Mouse (Mus musculus) limb, embryonic 12.5 days (tissue): Measurements from ENCODE around the gene Olfr462. TPM values are rescaled to one million over a fixed set of nuclear protein-coding genes. Genes with fewer than 3 reads are reported as not detected.
A peak's percentile ranks its signal among the peaks of the same experiment; 100 is the strongest.
"Not testable (repeated sequence)": the region's sequence is repeated elsewhere in the genome, so short reads cannot be mapped to it uniquely, and the experiment has no call there.

Experiments
- ATAC-seq: fragments of 200-750 bp; cut with Nextera tagmentation; 2 replicates; pipeline ENCODE4 v1.8.0; 2017; ENCODE audit warnings: low read depth, moderate TSS enrichment; ENCODE audit not compliant: insufficient number of reproducible peaks, insufficient read depth, low FRiP score, low TSS enrichment
- H3K27ac ChIP-seq: fragments of 300-500 bp; sonication (generic); 2 replicates; pipeline ENCODE4 v1.5.1; 2016; ENCODE audit warnings: mild to moderate bottlenecking, moderate library complexity
- H3K27me3 ChIP-seq: fragments of 300-500 bp; sonication (generic); 2 replicates; pipeline ENCODE4 v1.6.1; 2016; ENCODE audit warnings: mild to moderate bottlenecking, moderate library complexity
- H3K36me3 ChIP-seq: fragments of 300-500 bp; sonication (generic); 2 replicates; pipeline ENCODE4 v1.6.1; 2016; ENCODE audit warnings: mild to moderate bottlenecking, moderate library complexity
- H3K4me1 ChIP-seq: fragments of 300-500 bp; sonication (generic); replicated peaks from 2 replicates; pipeline ENCODE4 v1.6.1; 2016
- H3K4me2 ChIP-seq: fragments of 300-500 bp; sonication (generic); 2 replicates; pipeline ENCODE4 v1.6.1; 2016; ENCODE audit warnings: mild to moderate bottlenecking, moderate library complexity
- H3K4me3 ChIP-seq: fragments of 300-500 bp; sonication (generic); replicated peaks from 2 replicates; pipeline ENCODE4 v1.5.1; 2016; ENCODE audit warnings: mild to moderate bottlenecking
- H3K9ac ChIP-seq: fragments of 300-500 bp; sonication (generic); replicated peaks from 2 replicates; pipeline ENCODE4 v1.6.1; 2016; ENCODE audit warnings: mild to moderate bottlenecking, moderate library complexity
- H3K9me3 ChIP-seq: fragments of 300-500 bp; sonication (generic); 2 replicates; pipeline ENCODE4 v1.6.1; 2016; ENCODE audit warnings: mild to moderate bottlenecking, moderate library complexity
- WGBS: fragments of 180-500 bp; shearing (Covaris S2); methylation state at CpG from one replicate; pipeline ENCODE4 v1.1.7; 2016; 5-methylcytosine and 5-hydroxymethylcytosine counted together
- polyA plus RNA-seq: library from polyadenylated mRNA; unstranded; fragments of >200 nt; fragmentation: Nextera tagmentation; extraction: Ambion mirVana; gene quantifications from 2 replicates; pipeline ENCODE4 v1.2.1, GENCODE M21; 2016

Olfr462 gene
- polyA plus RNA-seq, 1 experiment from 2014 or later = not detected

GRCm38 (mm10) chr11:87879826-87880225 is 12.2 kb downstream of the Olfr462 start:
- Histone ChIP-seq H3K4me1 (peaks cover 14% of the 10 kb centered on the region; the same call in 1 of the 2 replicates), H3K9me3 (no peaks in the 10 kb centered on the region), H3K9ac (no peak overlapping the region), H3K27ac (peak overlapping the region; percentile 51; the same call in 1 of the 2 replicates), H3K4me3 (no peak overlapping the region), H3K4me2 (no peak overlapping the region), H3K36me3 (no peaks in the 10 kb centered on the region), H3K27me3 (no peaks in the 10 kb centered on the region)
- WGBS = 41% methylated on average over 9 of the region's 9 CpGs
- no peak for ATAC-seq

DNA sequence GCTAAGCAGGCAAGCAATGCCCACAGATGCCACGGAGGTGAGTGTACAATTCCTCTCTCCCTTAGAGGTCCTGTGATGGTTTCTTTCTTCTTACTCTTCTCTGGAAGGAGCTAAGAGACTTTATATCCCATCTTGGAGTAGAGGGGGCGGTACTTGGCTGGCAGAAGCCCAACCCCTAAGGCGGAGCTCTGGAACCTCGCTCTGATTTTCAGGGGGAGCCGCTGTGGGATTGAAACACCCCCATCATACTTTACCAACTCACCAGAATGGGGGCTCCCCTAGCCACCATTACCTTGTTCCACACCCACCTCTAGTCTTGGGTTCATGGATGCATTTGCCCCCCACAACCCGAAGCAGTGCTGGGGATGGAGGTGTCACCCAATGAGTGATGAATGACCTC is 16.6 kb downstream of the Olfr462 start, which contains the start of gene Epx:
TSS of gene Epx (minus strand) at position 101 of the 400 bp plus-strand sequence.
- no peak for ATAC-seq
- Histone ChIP-seq H3K36me3 (no peaks in the 10 kb centered on the region), H3K4me3 (no peak within 1 kb of the TSS), H3K27ac (no peak within 1 kb of the TSS), H3K4me1 (peaks cover 11% of the 10 kb centered on the region; the same call in 1 of the 2 replicates), H3K9ac (no peak within 1 kb of the TSS), H3K9me3 (no peaks in the 10 kb centered on the region), H3K4me2 (no peak within 1 kb of the TSS), H3K27me3 (no peaks in the 10 kb centered on the region; the same call in 1 of the 2 replicates)
- 82% methylated on average over 6 of the region's 6 CpGs for WGBS

DNA sequence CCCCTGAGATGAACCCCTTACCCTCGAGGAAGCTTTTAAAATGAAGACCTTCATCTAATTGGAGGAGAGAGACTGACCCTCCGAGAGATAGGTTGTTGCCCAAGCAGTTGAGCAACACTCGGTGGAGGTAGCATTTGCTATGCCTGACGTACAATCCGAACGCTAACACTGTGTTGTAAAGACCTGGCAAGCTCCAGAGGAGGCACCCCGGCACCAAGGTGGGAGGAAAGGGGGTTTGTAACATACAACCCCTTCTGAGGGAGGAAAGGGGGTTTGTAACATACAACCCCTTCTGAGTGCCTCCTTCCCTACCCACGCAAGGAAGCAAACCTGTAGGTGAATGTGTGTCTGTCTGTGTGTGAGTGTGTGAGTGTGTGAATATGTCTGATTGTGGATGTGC is 20.3 kb downstream of the Olfr462 start:
- WGBS = 38% methylated on average over 8 of the region's 8 CpGs
- no peaks in the 10 kb centered on the region; the same call in 1 of the 2 replicates for H3K27me3 ChIP-seq
- no peaks in the 10 kb centered on the region for H3K9me3 ChIP-seq
- H3K4me3 ChIP-seq = no peak overlapping the region
- H3K36me3 ChIP-seq = no peaks in the 10 kb centered on the region
- no peaks in the 10 kb centered on the region; the same call in 1 of the 2 replicates for H3K4me1 ChIP-seq
- no peak for ATAC-seq
- H3K27ac ChIP-seq = no peak overlapping the region
- H3K9ac ChIP-seq = no peak overlapping the region
- H3K4me2 ChIP-seq = no peak overlapping the region

- Histone ChIP-seq H3K9ac (no peak overlapping the region), H3K4me3 (no peak overlapping the region), H3K36me3 (no peaks in the 10 kb centered on the region), H3K4me1 (no peaks in the 10 kb centered on the region; the same call in 1 of the 2 replicates), H3K4me2 (no peak overlapping the region), H3K27me3 (no peaks in the 10 kb centered on the region; the same call in 1 of the 2 replicates), H3K27ac (no peak overlapping the region), H3K9me3 (no peaks in the 10 kb centered on the region)
- ATAC-seq = no peak
- WGBS = 77% methylated on average over 2 of the region's 2 CpGs
Measured at GRCm38 (mm10) chr11:87870096-87870495, 22.0 kb downstream of the Olfr462 start.

GRCm38 (mm10) chr11:87866891-87867290 is 25.2 kb downstream of the Olfr462 start:
- H3K9ac ChIP-seq, H3K27me3 ChIP-seq, H3K4me1 ChIP-seq, H3K27ac ChIP-seq, H3K4me3 ChIP-seq, H3K9me3 ChIP-seq, H3K4me2 ChIP-seq, ATAC-seq: not testable (repeated sequence)
- 94% methylated on average over 1 of the region's 2 CpGs for WGBS
- peaks cover 11% of the 10 kb centered on the region for H3K36me3 ChIP-seq

DNA sequence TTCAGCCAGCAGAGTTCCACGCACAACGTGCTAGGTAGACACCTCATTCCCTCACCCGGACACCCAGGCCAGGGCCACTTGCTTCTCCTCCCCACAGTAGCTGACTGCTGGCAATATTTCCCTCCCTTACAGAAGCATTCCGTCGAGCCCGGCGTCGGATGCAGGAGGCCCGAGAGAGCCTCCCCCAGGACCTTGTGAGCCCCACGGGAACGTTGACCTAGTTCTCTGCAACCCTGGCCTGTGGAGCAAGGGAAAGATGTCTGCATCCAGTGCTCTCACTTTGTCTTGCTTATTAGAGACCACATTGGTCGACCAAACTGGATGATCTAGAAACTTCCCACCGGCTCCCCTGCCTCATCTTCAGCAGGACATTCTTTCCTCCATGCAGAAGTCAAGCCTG is 29.3 kb downstream of the Olfr462 start:
- no peak overlapping the region for H3K9ac ChIP-seq
- ATAC-seq = no peak
- H3K4me2 ChIP-seq = no peak overlapping the region
- peaks cover 46% of the 10 kb centered on the region for H3K36me3 ChIP-seq
- H3K27me3 ChIP-seq = no peaks in the 10 kb centered on the region
- H3K4me1 ChIP-seq = no peaks in the 10 kb centered on the region
- H3K4me3 ChIP-seq = no peak overlapping the region
- no peak overlapping the region for H3K27ac ChIP-seq
- H3K9me3 ChIP-seq = no peaks in the 10 kb centered on the region
- WGBS = 94% methylated on average over 13 of the region's 13 CpGs

GRCm38 (mm10) chr11:87860426-87860825 is 31.6 kb downstream of the Olfr462 start:
- H3K9ac ChIP-seq = no peak overlapping the region
- H3K4me1 ChIP-seq = no peaks in the 10 kb centered on the region
- H3K9me3 ChIP-seq = no peaks in the 10 kb centered on the region
- ATAC-seq = no peak
- H3K27me3 ChIP-seq = no peaks in the 10 kb centered on the region
- no peak overlapping the region for H3K4me2 ChIP-seq
- 86% methylated on average over 9 of the region's 9 CpGs for WGBS
- H3K27ac ChIP-seq = no peak overlapping the region
- H3K4me3 ChIP-seq = no peak overlapping the region
- peaks cover 69% of the 10 kb centered on the region for H3K36me3 ChIP-seq

DNA sequence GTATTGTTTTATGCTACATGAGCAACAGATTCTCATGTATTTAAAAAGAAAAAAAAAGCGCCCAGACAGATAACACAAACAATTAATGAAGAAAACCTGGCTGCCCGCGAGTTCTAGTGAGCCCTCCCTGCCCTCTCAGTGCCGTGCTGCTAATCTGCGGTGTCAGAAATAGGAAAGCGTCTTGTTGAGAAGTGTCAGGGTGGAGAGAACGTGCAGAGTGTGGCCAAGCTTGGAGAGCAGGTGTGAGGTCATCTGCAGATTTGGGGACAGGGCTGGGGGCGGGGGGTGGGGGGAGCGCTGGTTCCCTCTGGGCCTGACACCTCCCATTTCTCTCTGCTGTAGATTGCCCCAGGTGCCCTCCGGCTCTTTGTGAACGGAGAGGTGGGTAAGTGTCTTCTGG is 32.8 kb downstream of the Olfr462 start:
- no peak overlapping the region for H3K4me3 ChIP-seq
- no peaks in the 10 kb centered on the region for H3K9me3 ChIP-seq
- H3K36me3 ChIP-seq = peaks cover 69% of the 10 kb centered on the region
- WGBS = 89% methylated on average over 11 of the region's 11 CpGs
- no peaks in the 10 kb centered on the region for H3K27me3 ChIP-seq
- no peak for ATAC-seq
- no peak overlapping the region for H3K27ac ChIP-seq
- H3K4me2 ChIP-seq = no peak overlapping the region
- H3K9ac ChIP-seq = no peak overlapping the region
- no peaks in the 10 kb centered on the region for H3K4me1 ChIP-seq

DNA sequence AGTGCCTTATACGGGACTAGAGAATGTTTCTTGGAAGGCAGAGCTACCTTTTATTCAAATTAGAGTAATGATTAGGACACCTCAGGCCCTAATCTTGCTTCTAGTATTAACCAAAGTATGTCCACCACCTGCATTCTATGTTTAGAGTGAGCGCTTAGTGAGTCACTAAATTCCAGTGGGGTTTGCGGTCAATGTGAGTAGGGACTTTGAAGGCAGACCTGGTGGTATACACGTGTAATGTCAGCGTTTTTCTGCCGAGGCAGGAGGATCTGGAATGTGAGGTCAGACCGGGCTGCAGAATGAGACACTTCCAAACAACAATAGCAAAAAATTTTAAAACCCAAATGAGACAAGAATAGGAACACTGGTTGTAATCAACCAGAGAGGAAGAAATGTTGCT is 37.5 kb downstream of the Olfr462 start:
- H3K4me3 ChIP-seq = no peak overlapping the region
- no peak overlapping the region for H3K4me2 ChIP-seq
- no peak overlapping the region for H3K27ac ChIP-seq
- no peaks in the 10 kb centered on the region for H3K9me3 ChIP-seq
- peaks cover 8% of the 10 kb centered on the region; the same call in 1 of the 2 replicates for H3K4me1 ChIP-seq
- WGBS = 88% methylated on average over 7 of the region's 7 CpGs
- peaks cover 35% of the 10 kb centered on the region for H3K36me3 ChIP-seq
- no peak for ATAC-seq
- no peak overlapping the region for H3K9ac ChIP-seq
- H3K27me3 ChIP-seq = no peaks in the 10 kb centered on the region

- H3K27ac ChIP-seq = peak overlapping the region; percentile 2; the same call in 1 of the 2 replicates
- 35% methylated on average over 8 of the region's 8 CpGs for whole genome bisulfite sequencing
- ATAC-seq = 0 out of 2 replicates have a peak, but pooled peaks have one; percentile 47
Measured at GRCm38 (mm10) chr11:87853597-87853954, 38.5 kb downstream of the Olfr462 start.

DNA sequence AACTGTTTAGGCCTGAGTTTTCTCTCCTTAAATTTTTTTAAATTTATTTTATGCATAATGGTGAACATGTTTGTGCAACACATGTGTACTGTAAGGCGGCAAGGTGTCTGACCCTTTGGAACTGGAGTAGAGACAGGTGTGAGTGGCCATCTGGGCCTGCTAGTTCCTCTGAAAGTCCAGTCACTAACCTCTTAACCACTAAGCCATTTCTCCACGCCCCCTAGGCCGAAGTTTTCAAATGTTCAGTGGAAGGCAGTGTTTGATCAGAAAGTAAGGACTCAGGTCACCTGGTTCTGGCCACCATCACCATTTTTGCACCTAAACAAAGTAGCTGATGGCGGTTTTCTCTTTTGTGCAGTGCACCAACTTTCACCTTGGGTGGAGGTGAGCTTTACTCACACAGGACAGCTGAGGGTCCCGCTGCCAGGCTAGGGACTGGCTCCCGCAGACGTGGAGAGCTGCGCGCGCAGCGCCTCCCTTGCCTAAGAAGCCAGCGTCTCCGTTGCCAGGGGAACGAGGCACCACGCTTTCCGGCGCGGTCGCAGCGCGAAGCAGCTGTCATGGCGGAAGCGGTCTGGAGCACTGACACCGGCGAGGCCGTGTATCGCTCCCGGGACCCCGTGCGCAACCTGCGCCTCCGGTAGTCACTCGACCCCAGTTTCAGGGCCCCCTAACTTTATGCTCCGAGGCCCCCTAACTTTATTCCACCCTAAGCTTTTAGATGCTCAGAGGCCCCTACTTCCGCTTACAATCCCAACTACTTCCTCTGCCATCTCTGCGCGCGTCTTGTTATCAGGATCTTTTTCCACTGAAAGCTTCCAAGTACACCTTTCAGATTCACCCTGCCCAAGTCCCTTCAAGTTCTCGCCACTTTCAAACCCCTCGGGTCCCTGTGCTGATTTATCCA is 39.1 kb downstream of the Olfr462 start, which contains the start of gene Mks1:
TSS of gene Mks1 (plus strand) at position 526 of the 907 bp plus-strand sequence.
- Histone ChIP-seq H3K4me1 (peaks cover 8% of the 10 kb centered on the region; the same call in 1 of the 2 replicates), H3K27ac (peak within 1 kb of the TSS; percentile 2; the same call in 1 of the 2 replicates), H3K4me3 (peak within 1 kb of the TSS; percentile 62), H3K4me2 (peak within 1 kb of the TSS; percentile 79), H3K36me3 (peaks cover 24% of the 10 kb centered on the region), H3K27me3 (no peaks in the 10 kb centered on the region), H3K9ac (peak within 1 kb of the TSS; percentile 57), H3K9me3 (no peaks in the 10 kb centered on the region)
- peak; percentile 89 for ATAC-seq
- WGBS = 6% methylated on average over 40 of the region's 40 CpGs

More at GRCm38 (mm10) chr11:87853597-87853954, 38.5 kb downstream of the Olfr462 start:
- Histone ChIP-seq H3K4me2 (peak overlapping the region; percentile 79), H3K9me3 (no peaks in the 10 kb centered on the region), H3K4me1 (peaks cover 8% of the 10 kb centered on the region; the same call in 1 of the 2 replicates), H3K27me3 (no peaks in the 10 kb centered on the region), H3K4me3 (peak overlapping the region; percentile 62), H3K36me3 (peaks cover 31% of the 10 kb centered on the region), H3K9ac (peak overlapping the region; percentile 57)
